15 mouse cellular contexts compared by ENCODE assay signal in the genomic region with DNA sequence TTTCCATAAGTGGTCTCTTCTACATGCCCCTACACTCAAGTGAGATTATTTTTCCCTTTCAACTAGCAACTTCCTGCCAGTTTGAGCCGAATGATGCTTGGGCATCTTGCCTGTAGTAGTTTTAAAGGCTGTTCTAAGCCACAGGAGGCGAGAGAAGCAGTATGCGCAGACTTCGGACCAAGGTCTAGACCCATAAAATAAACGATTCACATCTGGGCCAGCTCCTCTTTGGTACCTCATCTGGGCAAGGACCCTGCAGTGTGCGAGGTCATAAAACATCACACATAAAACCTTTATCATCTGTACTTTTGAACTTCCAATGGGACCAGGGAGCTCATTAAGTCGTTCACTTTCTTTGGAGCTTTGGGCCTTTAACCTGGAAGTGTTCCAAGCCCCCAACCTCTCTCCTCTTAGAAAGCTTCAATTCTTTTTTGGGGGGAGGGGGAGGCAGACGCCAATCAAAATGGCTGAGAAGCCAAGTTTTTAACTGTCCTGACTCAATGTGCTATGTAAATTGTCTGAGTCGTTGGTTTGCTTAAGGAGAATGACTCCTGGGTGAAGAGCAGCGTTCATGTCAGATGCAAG.
"Had no signal": no experiment of that assay in that cellular context is flagged by ENCODE, and none has a peak within 500 bp of the region (broad histone marks: within the 10 kb centered on the region; RNA-seq: fewer than 3 reads in every experiment).

No protein-coding gene starts in this region.

- H3K27me3 ChIP-seq: liver, embryonic 12.5 days; midbrain, embryonic 15.5 days; neural tube, embryonic 12.5 days; stomach, embryonic 15.5 days had no signal

- ATAC-seq: liver, embryonic 12.5 days; midbrain, embryonic 15.5 days had no signal

- H3K4me1 ChIP-seq: liver, embryonic 12.5 days; midbrain, embryonic 15.5 days; stomach, embryonic 15.5 days had no signal

- H3K4me3 ChIP-seq: liver, embryonic 12.5 days; midbrain, embryonic 15.5 days; neural tube, embryonic 12.5 days; stomach, embryonic 15.5 days had no signal

- H3K36me3 ChIP-seq: liver, embryonic 12.5 days; midbrain, embryonic 15.5 days; neural tube, embryonic 12.5 days; stomach, embryonic 15.5 days had no signal

- H3K4me2 ChIP-seq: liver, embryonic 12.5 days; lung, embryonic 14.5 days; midbrain, embryonic 15.5 days; neural tube, embryonic 12.5 days; stomach, embryonic 15.5 days had no signal

- H3K9ac ChIP-seq: liver, embryonic 12.5 days; lung, embryonic 14.5 days; midbrain, embryonic 15.5 days; neural tube, embryonic 12.5 days; stomach, embryonic 15.5 days had no signal

- DNase-seq: kidney, adult 8-10 months; kidney, postnatal 36 days; layer of hippocampus, adult 9-11 months; left cerebral cortex, postnatal 4 days; lung, embryonic 14.5 days; lung, postnatal 10 days; lung, postnatal 4 days; right cerebral cortex, postnatal 4 days; spleen, adult 18-20 months; thymus, adult 2 months; thymus, postnatal 25 days had no signal

- H3K9me3 ChIP-seq: liver, embryonic 12.5 days; midbrain, embryonic 15.5 days; neural tube, embryonic 12.5 days; stomach, embryonic 15.5 days had no signal

- H3K27ac ChIP-seq: liver, embryonic 12.5 days; midbrain, embryonic 15.5 days; neural tube, embryonic 12.5 days; stomach, embryonic 15.5 days had no signal
